Mouse (Mus musculus): ENCODE results near the gene Proca1.

Gene Proca1

DNA sequence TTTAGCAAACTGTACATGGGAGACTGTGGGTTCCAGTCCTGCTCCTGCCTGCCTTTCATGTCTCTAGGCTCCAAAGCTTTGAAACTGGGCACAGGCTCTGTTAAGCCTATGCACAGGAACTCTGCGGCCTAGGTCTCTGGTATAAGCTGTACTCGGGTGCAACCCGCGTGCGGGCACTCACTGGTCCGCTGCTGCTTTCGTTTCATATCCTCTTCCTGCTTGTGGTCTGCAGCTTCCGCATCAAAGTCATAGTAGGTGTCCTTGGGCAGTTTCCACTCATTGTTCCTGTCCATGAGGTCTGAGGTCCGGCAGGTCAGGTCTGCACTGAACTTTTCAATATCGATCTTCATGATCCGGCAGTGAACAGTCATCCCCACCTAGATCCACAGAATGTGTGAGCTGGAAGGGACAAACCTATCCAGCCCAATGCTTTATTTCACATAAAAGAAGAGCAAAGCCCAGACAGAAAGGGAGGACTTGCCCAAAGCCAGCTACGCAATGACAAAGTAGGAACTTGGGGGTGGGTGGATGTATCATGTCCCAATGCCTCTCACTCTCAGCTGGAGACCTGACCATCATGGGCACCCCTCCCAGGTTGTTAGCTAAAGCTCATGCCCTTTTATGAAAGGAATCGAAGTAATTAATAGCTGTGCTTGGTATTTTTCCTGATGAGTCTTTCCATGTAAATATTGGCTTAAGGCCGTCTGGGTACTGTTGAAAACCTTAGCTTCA lies 20.1 kb downstream of the Proca1 start:
- in situ Hi-C loops (cut with MboI, MseI), result loop anchor here (10.0 kb wide), 1 partner anchor 1812 kb away; no protein-coding TSS in a partner anchor

DNA sequence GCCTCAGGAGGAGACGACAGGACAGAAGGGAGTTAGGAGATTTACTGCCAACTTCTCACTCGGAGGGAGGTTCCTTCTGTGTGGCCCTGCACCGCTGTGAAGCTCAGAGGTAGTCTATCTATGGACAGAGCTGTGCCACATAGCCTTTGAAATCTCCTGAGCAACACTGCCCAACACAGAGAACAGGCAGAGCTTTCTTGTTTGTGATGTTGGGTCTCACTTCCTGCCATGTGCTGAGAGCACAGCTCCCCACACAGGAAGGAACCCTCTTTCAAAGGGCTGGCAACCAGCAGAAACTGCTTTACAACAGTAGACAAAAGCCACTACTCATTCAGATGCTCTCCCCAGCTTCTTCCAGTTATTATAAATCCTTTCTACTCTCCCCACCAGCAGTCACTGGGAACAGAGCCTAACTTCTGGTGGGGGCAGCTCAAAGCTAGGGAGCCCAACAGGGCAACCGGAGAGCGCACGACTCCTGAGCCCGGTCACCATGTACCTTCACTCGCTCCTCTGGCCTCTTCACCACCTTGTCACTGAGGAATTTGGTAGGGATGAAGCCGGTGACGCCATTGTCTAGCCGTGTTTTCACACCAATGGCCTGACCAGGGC lies 22.6 kb downstream of the Proca1 start:
- in situ Hi-C loops (cut with MboI, MseI), result loop anchor here (10.0 kb wide), 1 partner anchor 1809 kb away; no protein-coding TSS in a partner anchor

DNA sequence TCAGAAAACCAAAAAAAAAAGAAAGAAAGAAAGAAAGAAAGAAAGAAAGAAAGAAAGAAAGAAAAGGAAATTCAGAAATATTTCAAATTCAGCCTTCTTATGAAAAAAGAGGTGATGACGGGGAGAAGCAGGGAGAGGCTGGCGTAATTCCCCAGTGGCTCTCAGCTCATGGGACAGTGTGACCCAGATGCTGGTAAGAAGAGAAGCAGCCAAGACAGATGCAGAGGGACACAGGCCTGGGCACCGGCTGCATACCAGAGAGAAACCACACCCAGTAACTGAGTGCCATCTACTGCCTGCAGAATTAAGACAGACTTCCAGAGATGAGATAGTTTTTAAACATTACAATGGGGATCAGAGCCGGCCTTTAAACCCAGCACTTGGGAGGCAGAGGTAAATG lies 30.4 kb downstream of the Proca1 start:
- in situ Hi-C loops (cut with MboI, MseI), result no loop called here

DNA sequence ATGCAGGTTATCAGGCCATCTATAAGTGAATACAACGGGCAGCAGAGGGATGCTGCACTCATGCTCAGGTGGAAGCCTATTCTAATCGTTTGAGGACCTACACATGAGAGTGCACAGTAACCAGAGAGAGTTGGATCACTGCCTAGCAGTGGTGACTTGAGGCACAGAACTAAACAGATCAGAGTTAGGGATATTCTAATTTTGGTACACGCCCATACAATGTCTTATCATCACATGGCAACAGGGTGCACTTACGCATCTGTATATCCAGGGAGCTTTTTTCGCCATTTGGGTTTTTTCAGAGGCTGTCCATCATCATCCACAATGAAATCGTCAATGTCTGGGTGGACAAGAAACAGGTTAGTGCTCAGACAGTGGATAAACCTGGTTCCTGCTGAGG lies 38.3 kb downstream of the Proca1 start:
- in situ Hi-C loops (cut with MboI, MseI), result loop anchor here (5.0 kb wide), 1 partner anchor 41 kb away; no protein-coding TSS in a partner anchor

DNA sequence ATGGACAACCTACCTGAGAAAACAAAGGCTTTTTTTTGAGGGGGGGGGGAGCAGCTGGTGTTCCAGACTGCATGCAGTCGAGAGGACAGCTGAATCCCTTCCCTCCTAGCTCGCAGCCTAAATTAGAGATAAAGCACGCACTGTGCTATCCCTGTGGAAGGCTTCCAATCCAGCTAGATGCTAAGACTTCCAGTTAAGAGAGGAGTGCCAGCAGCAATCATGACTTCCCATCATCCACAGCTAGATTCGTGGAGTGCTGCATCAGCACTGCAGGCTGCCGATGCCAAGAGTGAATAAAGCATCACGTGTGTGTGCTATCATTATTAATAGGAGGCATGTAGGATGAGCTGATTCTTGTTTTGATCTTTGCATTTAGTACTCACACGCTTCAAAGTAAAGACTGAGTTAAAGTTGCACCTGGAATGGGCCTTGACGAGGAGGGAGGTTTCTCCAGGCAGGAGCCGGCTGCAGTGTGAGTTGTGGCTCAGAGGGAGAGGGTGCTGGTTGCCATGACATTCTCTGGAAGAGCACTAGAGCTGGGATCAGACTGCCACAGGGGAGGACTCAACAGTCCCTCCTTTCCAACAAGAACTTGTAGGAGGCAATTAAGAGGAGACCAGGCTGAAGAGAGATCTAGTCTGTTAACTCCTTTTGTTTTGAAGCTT lies 47.1 kb downstream of the Proca1 start:
- in situ Hi-C loops (cut with MboI, MseI), result loop anchor here (5.0 kb wide), 1 partner anchor 63 kb away; the partner anchor contains the start of genes Nek8 and Tlcd1

DNA sequence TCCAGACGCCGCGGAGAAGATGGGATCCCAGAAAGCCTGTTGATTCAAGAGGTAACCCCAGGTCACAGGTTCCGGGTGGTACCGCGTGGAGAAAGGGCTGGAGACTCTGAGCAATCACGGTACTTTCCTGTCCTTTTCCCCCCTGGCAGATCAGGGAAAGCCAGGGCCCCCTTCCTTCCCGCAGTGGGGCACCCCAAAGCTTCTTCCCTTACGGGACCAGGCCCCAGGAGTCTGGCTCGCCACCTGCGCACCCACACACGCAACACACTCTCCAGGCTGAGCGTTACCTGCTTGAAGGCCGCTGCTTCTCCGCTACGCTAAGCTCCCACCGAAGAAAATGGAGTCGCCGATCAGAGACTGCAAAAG lies 52.1 kb downstream of the Proca1 start:
- in situ Hi-C loops (cut with MboI, MseI), result no loop called here

- in situ Hi-C loops (cut with MboI, MseI), result no loop called here
These were observed 52.6 kb downstream of the Proca1 start, which contains the start of the genes Sdf2 and Supt6 for GRCm38 (mm10) chr11:78245627-78246317. Gene Sdf2, plus strand, starts transcription at chr11:78245746. Gene Supt6, minus strand, starts transcription at chr11:78245987.

DNA sequence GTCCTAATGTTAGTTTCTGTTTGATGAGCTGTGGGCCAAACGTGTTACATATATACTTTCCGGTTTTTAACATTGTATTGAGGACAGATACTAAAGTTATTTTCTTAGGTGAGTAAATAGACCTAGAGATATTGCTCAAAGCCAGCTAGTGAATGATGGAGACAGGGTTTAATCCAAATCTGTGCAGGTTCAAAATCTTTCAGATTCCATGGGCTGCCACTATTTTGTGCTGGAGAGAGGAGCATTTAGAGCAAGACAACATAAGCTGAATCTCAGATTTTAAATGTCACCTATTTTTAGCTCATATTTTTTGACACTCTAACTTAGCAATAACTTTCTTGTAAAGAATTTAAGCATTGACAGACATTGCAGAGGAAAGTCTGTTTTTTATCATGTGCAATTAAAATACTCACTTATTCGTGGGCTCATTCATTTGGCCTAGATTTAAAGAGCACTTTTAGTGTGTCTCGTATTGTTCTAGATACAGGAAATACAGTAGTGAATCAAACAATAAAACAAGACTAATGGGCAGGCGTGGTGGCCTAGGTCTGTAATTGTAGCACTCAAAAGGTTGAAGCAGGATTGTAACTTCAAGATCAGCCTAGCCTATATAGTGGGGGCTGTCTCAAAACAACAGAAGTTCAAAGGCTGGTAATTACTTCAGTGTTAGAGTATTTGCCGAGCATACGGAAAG lies 53.3 kb downstream of the Proca1 start:
- in situ Hi-C loops (cut with MboI, MseI), result no loop called here

GRCm38 (mm10) chr11:78247012-78247348 lies 53.8 kb downstream of the Proca1 start:
- in situ Hi-C loops (cut with MboI, MseI), result no loop called here

GRCm38 (mm10) chr11:78247727-78248140 lies 54.5 kb downstream of the Proca1 start:
- in situ Hi-C loops (cut with MboI, MseI), result no loop called here
